Mouse (Mus musculus) MEL (cell line): Measurements from ENCODE around the gene Efnb1. TPM values are rescaled to one million over a fixed set of nuclear protein-coding genes. Genes with fewer than 3 reads are reported as not detected.

Experiments
- DNase-seq: peaks from one replicate; pipeline ENCODE4 v3.0.0; 2011; ENCODE audit warnings: low read depth, low spot score
- H3K27ac ChIP-seq: 2 replicates; pipeline ENCODE4 v1.5.1; 2012; ENCODE audit warnings: low read depth, mild to moderate bottlenecking, control low read depth, low read length, moderate library complexity; ENCODE audit not compliant: control insufficient read depth
- H3K27me3 ChIP-seq, 2 experiments: fragments of 150-350 bp in 1 of 2; sonication (generic) in 1 of 2; 2 replicates each; pipeline ENCODE4 v1.6.1; 2012; ENCODE audit warnings: low read length in 2 of 2, mild to moderate bottlenecking in 2 of 2, improper control_type of control experiment in 1 of 2, moderate library complexity in 1 of 2; ENCODE audit not compliant: insufficient read depth in 2 of 2, control insufficient read depth in 1 of 2
- H3K36me3 ChIP-seq, 2 experiments: 2 replicates each; pipeline ENCODE4 v1.6.1; 2012 to 2014; ENCODE audit warnings: low read length in 2 of 2, improper control_type of control experiment in 1 of 2, inconsistent platforms in 1 of 2, mild to moderate bottlenecking in 1 of 2; ENCODE audit not compliant: insufficient read depth in 2 of 2, control insufficient read depth in 1 of 2
- H3K4me1 ChIP-seq, 2 experiments: fragments of 150-350 bp in 1 of 2; sonication (generic) in 1 of 2; 2 replicates each; pipeline ENCODE4 v1.6.1; 2012; ENCODE audit warnings: low read length in 2 of 2, improper control_type of control experiment in 1 of 2, mild to moderate bottlenecking in 1 of 2; ENCODE audit not compliant: insufficient read depth in 2 of 2, control insufficient read depth in 1 of 2
- H3K4me3 ChIP-seq, 2 experiments: fragments of 150-350 bp in 1 of 2; sonication (generic) in 1 of 2; 2 replicates each; pipeline ENCODE4 v1.5.1; 2012; ENCODE audit warnings: low read depth in 2 of 2, low read length in 2 of 2, mild to moderate bottlenecking in 2 of 2, moderate library complexity in 2 of 2, control low read depth in 1 of 2, improper control_type of control experiment in 1 of 2; ENCODE audit not compliant: control insufficient read depth in 1 of 2, insufficient read depth in 1 of 2
- H3K79me2 ChIP-seq: 2 replicates; pipeline ENCODE4 v1.6.1; 2012; ENCODE audit warnings: mild to moderate bottlenecking, low read length, moderate library complexity; ENCODE audit not compliant: control insufficient read depth, poor library complexity, insufficient read depth
- H3K9ac ChIP-seq: 2 replicates; pipeline ENCODE4 v1.6.1; 2012; ENCODE audit warnings: low read depth, mild to moderate bottlenecking, control low read depth, low read length, moderate library complexity; ENCODE audit not compliant: control insufficient read depth, poor library complexity, severe bottlenecking
- H3K9me3 ChIP-seq: fragments of 150-350 bp; sonication (generic); replicated peaks from 2 replicates; pipeline ENCODE4 v1.6.1; 2012; ENCODE audit warnings: mild to moderate bottlenecking, low read length, improper control_type of control experiment, moderate library complexity; ENCODE audit not compliant: insufficient read depth
- ETS1 ChIP-seq: IDR thresholded peaks from 2 replicates; pipeline ENCODE4 v1.6.1; 2012; ENCODE audit warnings: low read depth, mild to moderate bottlenecking, inconsistent platforms, low read length, improper control_type of control experiment, moderate library complexity
- MAZ ChIP-seq: IDR thresholded peaks from 2 replicates; pipeline ENCODE4 v1.6.1; 2012; ENCODE audit warnings: low read depth, mild to moderate bottlenecking, inconsistent platforms, low read length, improper control_type of control experiment
- NELFE ChIP-seq: IDR thresholded peaks from 2 replicates; pipeline ENCODE4 v1.6.1; 2011; ENCODE audit warnings: low read depth, low read length, improper control_type of control experiment
- RCOR1 ChIP-seq: IDR thresholded peaks from 2 replicates; pipeline ENCODE4 v1.6.1; 2012; ENCODE audit warnings: low read depth, mild to moderate bottlenecking, inconsistent platforms, low read length, improper control_type of control experiment
- SIN3A ChIP-seq: IDR thresholded peaks from 2 replicates; pipeline ENCODE4 v1.6.1; 2012; ENCODE audit warnings: low read length, improper control_type of control experiment, inconsistent platforms
- ZNF384 ChIP-seq: IDR thresholded peaks from 2 replicates; pipeline ENCODE4 v1.6.1; 2012; ENCODE audit warnings: low read depth, mild to moderate bottlenecking, inconsistent platforms, low read length, improper control_type of control experiment
- polyA plus RNA-seq, 2 experiments: library from polyadenylated mRNA; stranded (reverse) in 1 of 2; unstranded in 1 of 2; fragments of >175 nt in 1 of 2; fragments of >200 nt in 1 of 2; gene quantifications; 2 replicates each; pipeline versions ENCODE4 v1.2.1 to v1.2.4; 2012; ENCODE audit warnings: low replicate concordance in 2 of 2, low read depth in 1 of 2; ENCODE audit not compliant: insufficient read length in 2 of 2, insufficient read depth in 1 of 2, missing spikeins in 1 of 2
- total RNA-seq: library from RNA; depleted of rRNA; stranded (reverse); fragments of 300-350 nt; gene quantifications from 2 replicates; pipeline ENCODE4 v1.2.3, GENCODE M21; 2012; rRNA removed

Efnb1 gene
- total and polyA plus RNA-seq, 3 experiments = 6.0 to 8.2 TPM; not detected in 1

- Histone ChIP-seq H3K9me3 (no peaks in the 10 kb centered on the region), H3K79me2 (no peaks in the 10 kb centered on the region), H3K4me3 (no peak overlapping the region), H3K27ac (no peak overlapping the region), H3K4me1 (no peaks in the 10 kb centered on the region), H3K36me3 (no peaks in the 10 kb centered on the region), H3K9ac (no peak overlapping the region), H3K27me3 (no peaks in the 10 kb centered on the region; a peak in 1 of 4 replicates)
- no peak for TF ChIP-seq ETS1
- DNase-seq = no peak
Measured at GRCm38 (mm10) chrX:99191441-99192087, 55.6 kb downstream of the Efnb1 start.

GRCm38 (mm10) chrX:99196910-99197309 lies 61.0 kb downstream of the Efnb1 start:
- Histone ChIP-seq H3K36me3 (no peaks in the 10 kb centered on the region), H3K27ac (no peak overlapping the region), H3K9me3 (no peaks in the 10 kb centered on the region), H3K4me3 (no peak overlapping the region), H3K4me1 (no peaks in the 10 kb centered on the region), H3K27me3 (no peaks in the 10 kb centered on the region), H3K9ac (no peak overlapping the region), H3K79me2 (no peaks in the 10 kb centered on the region)
- DNase-seq = no peak
- TF ChIP-seq SIN3A (no peak), MAZ (no peak), ZNF384 (no peak)

GRCm38 (mm10) chrX:99198532-99198931 lies 62.6 kb downstream of the Efnb1 start:
- Histone ChIP-seq H3K4me3 (peak overlapping the region; percentile 43 to 46; a peak in 3 of 4 replicates), H3K9ac (peak overlapping the region; percentile 47)

More at GRCm38 (mm10) chrX:99198532-99198931, 62.6 kb downstream of the Efnb1 start:
- Histone ChIP-seq H3K79me2 (no peaks in the 10 kb centered on the region), H3K36me3 (no peaks in the 10 kb centered on the region), H3K4me1 (no peaks in the 10 kb centered on the region), H3K27ac (no peak overlapping the region), H3K27me3 (no peaks in the 10 kb centered on the region), H3K9me3 (no peaks in the 10 kb centered on the region)
- DNase-seq = no peak
- TF ChIP-seq RCOR1 (no peak), NELFE (no peak)

Other genes starting within 250 kb of the Efnb1 start
- gene Ophn1, start 245.1 kb upstream of the Efnb1 start, total RNA-seq = not detected in 2 replicates
- not detected for gene Ophn1, start 245.1 kb upstream of the Efnb1 start, polyA plus RNA-seq
- gene Yipf6, start 199.8 kb upstream of the Efnb1 start, total RNA-seq = 15.3 and 19.0 TPM in 2 replicates
- 10 to 100 TPM in 1 of 2 experiments, not detected in 1; 20.2 TPM for gene Yipf6, start 199.8 kb upstream of the Efnb1 start, polyA plus RNA-seq
- gene Stard8, start 132.9 kb upstream of the Efnb1 start, total RNA-seq = 0.39 and 0.49 TPM in 2 replicates
- gene Stard8, start 132.9 kb upstream of the Efnb1 start, polyA plus RNA-seq = 1 to 10 TPM in 1 of 2 experiments, not detected in 1; 2.3 TPM